Mouse (Mus musculus): ENCODE data around the gene Cox5a. TPM values are rescaled to one million over a fixed set of nuclear protein-coding genes. Genes with fewer than 3 reads are reported as not detected.

Cox5a gene
- 715 and 767 TPM in 2 replicates for polyA plus RNA-seq (2015; fragmentation: Nextera tagmentation; extraction: Ambion mirVana)

GRCm38 (mm10) chr9:57521056-57521911 is at the start of gene Cox5a:
Gene Cox5a (plus strand): TSS chr9:57521274.
- under 1% methylated on average over 95 of the region's 95 CpGs for WGBS
- Histone ChIP-seq H3K9ac (peak within 1 kb of the TSS; percentile 98), H3K36me3 (replicated peaks) (no peaks in the 10 kb centered on the region), H3K9me3 (no peaks in the 10 kb centered on the region), H3K27me3 (replicated peaks) (no peaks in the 10 kb centered on the region), H3K4me3 (peak within 1 kb of the TSS; percentile 92), H3K4me2 (peak within 1 kb of the TSS; percentile 83), H3K4me1 (peaks cover 39% of the 10 kb centered on the region), H3K27ac (peak within 1 kb of the TSS; percentile 91)
- ATAC-seq (replicated peaks): peak; percentile 96

GRCm38 (mm10) chr9:57485774-57486173 is 35.3 kb upstream of the Cox5a start:
- Histone ChIP-seq H3K9me3 (no peaks in the 10 kb centered on the region), H3K4me1 (peaks cover 4% of the 10 kb centered on the region), H3K4me2 (peak overlapping the region; percentile 9; the same call in 1 of the 2 replicates), H3K27me3 (replicated peaks) (no peaks in the 10 kb centered on the region), H3K27ac (0 out of 2 replicates have a peak overlapping the region, but pooled peaks have one; percentile 58), H3K36me3 (replicated peaks) (no peaks in the 10 kb centered on the region), H3K9ac (no peak overlapping the region), H3K4me3 (no peak overlapping the region)
- WGBS: 15% methylated on average over 7 of the region's 7 CpGs
- peak; percentile 75 for ATAC-seq (replicated peaks)

DNA sequence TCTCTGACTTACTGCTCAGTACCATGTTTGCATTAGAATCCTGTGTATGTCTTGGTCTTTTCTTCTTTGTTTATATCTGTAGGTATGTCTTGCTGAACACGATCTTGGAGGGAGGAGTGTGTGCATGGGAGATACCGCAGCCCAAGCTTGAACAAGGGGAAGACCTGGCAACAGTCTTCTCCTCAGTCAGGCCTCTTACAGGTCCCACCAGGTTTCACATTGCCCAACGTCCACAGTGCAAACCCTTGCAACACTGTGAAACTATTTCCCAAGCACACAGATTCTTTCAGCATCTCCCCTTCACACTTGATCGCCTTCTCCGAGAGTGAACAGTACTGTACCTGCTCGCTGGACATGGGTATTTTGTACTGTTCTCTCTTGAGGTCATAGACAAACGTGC is 33.3 kb upstream of the Cox5a start:
- Histone ChIP-seq H3K4me2 (no peak overlapping the region), H3K4me3 (no peak overlapping the region), H3K36me3 (replicated peaks) (no peaks in the 10 kb centered on the region), H3K4me1 (peaks cover 4% of the 10 kb centered on the region), H3K9ac (no peak overlapping the region), H3K27me3 (replicated peaks) (no peaks in the 10 kb centered on the region), H3K27ac (no peak overlapping the region), H3K9me3 (no peaks in the 10 kb centered on the region)
- 74% methylated on average over 7 of the region's 7 CpGs for WGBS
- ATAC-seq (replicated peaks): no peak

DNA sequence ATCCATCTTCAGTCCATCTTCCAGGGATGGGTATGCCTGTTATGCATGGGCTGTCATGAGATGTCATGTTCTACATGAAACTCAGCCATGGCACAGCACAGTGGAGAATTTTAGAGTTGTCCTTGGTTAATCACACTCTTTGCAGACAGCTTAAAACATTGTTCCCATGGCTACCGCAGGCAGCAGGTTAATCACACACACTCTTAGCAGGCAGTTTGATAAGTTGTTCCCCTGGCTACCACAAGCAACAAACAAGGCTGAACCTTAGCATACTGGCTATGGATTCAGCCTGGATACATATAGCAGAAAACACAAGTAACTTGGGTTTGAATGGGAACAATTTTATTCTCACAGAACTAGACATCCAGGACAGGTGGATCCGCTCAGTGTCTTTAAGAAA is 27.5 kb upstream of the Cox5a start:
- Histone ChIP-seq H3K9ac (no peak overlapping the region), H3K4me1 (0 out of 2 replicates have a peak, but pooled peaks cover under 1% of the 10 kb centered on the region), H3K4me3 (no peak overlapping the region), H3K27ac (no peak overlapping the region), H3K36me3 (replicated peaks) (no peaks in the 10 kb centered on the region), H3K4me2 (no peak overlapping the region), H3K27me3 (replicated peaks) (0 out of 2 replicates have a peak, but pooled peaks cover 2% of the 10 kb centered on the region), H3K9me3 (no peaks in the 10 kb centered on the region)
- WGBS: 89% methylated on average over 2 of the region's 2 CpGs
- no peak for ATAC-seq (replicated peaks)

- no peak overlapping the region for H3K9ac ChIP-seq
Measured at GRCm38 (mm10) chr9:57494970-57495369, 26.1 kb upstream of the Cox5a start.

DNA sequence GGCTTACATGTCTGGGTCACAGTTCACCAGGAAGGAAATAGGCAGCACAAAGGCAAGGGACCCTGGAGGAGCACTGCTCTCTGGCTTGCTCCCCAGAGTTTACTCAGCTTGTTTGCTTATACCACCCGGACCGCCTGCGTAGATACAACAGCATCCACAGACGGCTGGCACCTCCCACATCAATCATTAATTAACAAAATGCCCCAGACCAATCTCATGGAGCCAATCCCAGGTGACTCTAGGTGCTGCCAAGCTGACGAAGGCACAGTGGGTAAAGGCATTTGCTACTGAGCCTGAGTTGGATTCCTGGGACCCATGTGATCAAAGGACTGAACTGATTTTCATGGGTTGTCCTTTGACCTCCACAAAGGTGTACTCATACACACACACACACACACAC is 23.8 kb upstream of the Cox5a start:
- Histone ChIP-seq H3K9me3 (no peaks in the 10 kb centered on the region), H3K4me1 (peaks cover 18% of the 10 kb centered on the region), H3K4me2 (no peak overlapping the region), H3K27me3 (replicated peaks) (peaks cover 10% of the 10 kb centered on the region; the same call in 1 of the 2 replicates), H3K9ac (no peak overlapping the region), H3K36me3 (replicated peaks) (no peaks in the 10 kb centered on the region), H3K4me3 (no peak overlapping the region), H3K27ac (no peak overlapping the region)
- 73% methylated on average over 5 of the region's 5 CpGs for WGBS
- no peak for ATAC-seq (replicated peaks)

More at GRCm38 (mm10) chr9:57494970-57495369, 26.1 kb upstream of the Cox5a start:
- Histone ChIP-seq H3K4me3 (no peak overlapping the region), H3K4me1 (peaks cover 3% of the 10 kb centered on the region; the same call in 1 of the 2 replicates), H3K9me3 (no peaks in the 10 kb centered on the region), H3K4me2 (no peak overlapping the region), H3K27me3 (replicated peaks) (0 out of 2 replicates have a peak, but pooled peaks cover 2% of the 10 kb centered on the region), H3K27ac (no peak overlapping the region), H3K36me3 (replicated peaks) (no peaks in the 10 kb centered on the region)
- ATAC-seq (replicated peaks): no peak

GRCm38 (mm10) chr9:57498536-57498935 is 22.5 kb upstream of the Cox5a start:
- H3K4me2 ChIP-seq: no peak overlapping the region
- no peaks in the 10 kb centered on the region for H3K9me3 ChIP-seq
- peak overlapping the region; percentile 59; the same call in 1 of the 2 replicates for H3K27ac ChIP-seq
- H3K9ac ChIP-seq: no peak overlapping the region
- H3K27me3 ChIP-seq (replicated peaks): peaks cover 16% of the 10 kb centered on the region
- ATAC-seq (replicated peaks): no peak
- WGBS: 47% methylated on average over 7 of the region's 7 CpGs
- H3K4me3 ChIP-seq: no peak overlapping the region
- peaks cover 31% of the 10 kb centered on the region for H3K4me1 ChIP-seq
- no peaks in the 10 kb centered on the region for H3K36me3 ChIP-seq (replicated peaks)

GRCm38 (mm10) chr9:57501452-57501851 is 19.6 kb upstream of the Cox5a start:
- H3K4me2 ChIP-seq: peak overlapping the region; percentile 98
- peak overlapping the region; percentile 77 for H3K27ac ChIP-seq
- peak overlapping the region; percentile 27 for H3K4me3 ChIP-seq
- ATAC-seq (replicated peaks): no peak
- H3K9ac ChIP-seq: peak overlapping the region; percentile 38; the same call in 1 of the 2 replicates
- WGBS: 3% methylated on average over 13 of the region's 13 CpGs
- peaks cover 59% of the 10 kb centered on the region for H3K4me1 ChIP-seq
- H3K27me3 ChIP-seq (replicated peaks): peaks cover 38% of the 10 kb centered on the region
- no peaks in the 10 kb centered on the region for H3K9me3 ChIP-seq
- no peaks in the 10 kb centered on the region for H3K36me3 ChIP-seq (replicated peaks)

DNA sequence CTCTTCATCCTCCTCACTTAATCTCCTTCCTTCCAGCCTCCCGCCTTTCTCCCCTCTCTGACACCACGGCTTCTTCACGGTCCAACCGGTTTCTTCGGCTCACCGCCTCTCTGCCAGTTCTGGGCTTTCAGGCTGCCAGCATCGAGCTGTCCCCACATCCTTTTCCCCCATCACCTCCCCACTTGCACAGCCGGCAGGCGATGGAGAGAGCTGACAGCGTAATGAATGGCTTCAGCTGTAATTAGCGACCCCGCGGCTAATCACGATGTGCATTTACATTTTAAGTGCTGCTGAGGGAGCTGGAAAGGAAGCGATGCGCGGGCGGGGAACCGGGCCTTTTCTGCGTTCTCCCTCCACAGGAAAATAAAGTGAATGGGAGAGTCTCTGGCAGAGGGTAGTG is 19.2 kb upstream of the Cox5a start:
- Histone ChIP-seq H3K4me1 (peaks cover 59% of the 10 kb centered on the region), H3K4me3 (peak overlapping the region; percentile 27), H3K27me3 (replicated peaks) (peaks cover 38% of the 10 kb centered on the region), H3K36me3 (replicated peaks) (no peaks in the 10 kb centered on the region), H3K9me3 (no peaks in the 10 kb centered on the region), H3K27ac (peak overlapping the region; percentile 77), H3K9ac (peak overlapping the region; percentile 38), H3K4me2 (peak overlapping the region; percentile 98)
- WGBS: 2% methylated on average over 20 of the region's 20 CpGs
- ATAC-seq (replicated peaks): no peak; the same call in 1 of the 2 replicates

- peak overlapping the region; percentile 53; the same call in 1 of the 2 replicates for H3K9ac ChIP-seq
- H3K36me3 ChIP-seq (replicated peaks): no peaks in the 10 kb centered on the region
- H3K4me1 ChIP-seq: peaks cover 59% of the 10 kb centered on the region
- peak overlapping the region; percentile 77 for H3K27ac ChIP-seq
- no peak for ATAC-seq (replicated peaks)
- H3K4me2 ChIP-seq: peak overlapping the region; percentile 98
- H3K9me3 ChIP-seq: no peaks in the 10 kb centered on the region
- peak overlapping the region; percentile 47 for H3K4me3 ChIP-seq
- H3K27me3 ChIP-seq (replicated peaks): peaks cover 36% of the 10 kb centered on the region
- WGBS: 5% methylated on average over 23 of the region's 23 CpGs
Measured at GRCm38 (mm10) chr9:57502911-57503621, 18.0 kb upstream of the Cox5a start.

DNA sequence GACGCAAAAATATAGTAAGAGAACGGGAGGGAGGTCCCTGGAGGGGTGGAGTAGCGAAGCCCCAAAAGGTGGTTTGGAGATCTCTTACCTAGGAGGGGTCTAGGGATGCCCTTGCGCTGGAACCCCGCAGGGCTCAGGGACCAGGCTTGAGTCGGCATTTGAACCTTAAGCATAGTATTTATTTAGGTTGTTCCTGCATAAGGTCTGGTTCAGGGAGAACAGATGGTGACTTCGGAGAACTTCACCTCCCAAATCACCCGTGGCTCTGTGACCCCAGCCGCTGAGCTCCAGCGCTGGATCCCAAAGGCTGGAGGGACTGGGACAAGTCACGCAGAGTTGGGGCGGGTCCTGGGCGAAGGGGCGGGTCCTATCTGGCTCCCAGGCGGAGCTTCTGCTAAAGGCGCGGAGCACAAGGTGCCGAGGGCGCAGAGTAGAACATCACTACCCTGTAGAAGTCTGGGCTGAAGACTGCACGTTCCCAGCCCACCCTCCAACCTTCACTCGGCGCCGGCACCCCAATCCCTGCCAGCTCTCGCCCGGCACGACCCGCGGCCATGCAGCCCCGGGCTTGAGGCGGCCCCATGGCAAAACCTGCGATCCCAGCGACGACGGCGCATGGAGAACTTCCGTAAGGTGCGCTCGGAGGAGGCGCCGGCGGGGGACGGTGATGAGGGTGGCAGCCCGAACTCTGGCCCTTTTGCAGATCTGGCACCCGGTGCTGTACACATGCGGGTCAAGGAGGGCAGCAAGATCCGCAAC is 17.3 kb upstream of the Cox5a start, which contains the start of gene Rpp25:
Gene Rpp25 (plus strand): TSS at position 405 of the 759 bp plus-strand sequence.
- Histone ChIP-seq H3K36me3 (replicated peaks) (no peaks in the 10 kb centered on the region), H3K4me1 (peaks cover 56% of the 10 kb centered on the region), H3K27me3 (replicated peaks) (peaks cover 36% of the 10 kb centered on the region), H3K4me2 (peak within 1 kb of the TSS; percentile 98), H3K9me3 (no peaks in the 10 kb centered on the region), H3K27ac (peak within 1 kb of the TSS; percentile 77), H3K4me3 (peak within 1 kb of the TSS; percentile 47), H3K9ac (peak within 1 kb of the TSS; percentile 53)
- under 1% methylated on average over 46 of the region's 46 CpGs for WGBS
- peak; percentile 61; the same call in 1 of the 2 replicates for ATAC-seq (replicated peaks)

All from midbrain, embryonic 15.5 days (tissue).